Mouse (Mus musculus): ENCODE data around the gene Nr2c2ap.

Nr2c2ap gene

GRCm38 (mm10) chr8:70131166-70131883, at the start of gene Nr2c2ap:
Gene Nr2c2ap, plus strand, starts transcription at chr8:70131333.
- in situ Hi-C loops (cut with MboI; ENCODE audit: low pct_unique_long_range_greater_than_20kb in 1 of 2, low sequenced_read_pairs in 2 of 2, unreplicated experiment in 1 of 2) = no loop called here

GRCm38 (mm10) chr8:70081976-70082375, 49.2 kb upstream of the Nr2c2ap start:
- in situ Hi-C loops (cut with MboI; ENCODE audit: low pct_unique_long_range_greater_than_20kb in 1 of 2, low sequenced_read_pairs in 2 of 2, unreplicated experiment in 1 of 2) = no loop called here

GRCm38 (mm10) chr8:70083285-70083684, 47.8 kb upstream of the Nr2c2ap start, which contains the start of gene Hapln4:
Gene Hapln4, plus strand, starts transcription at chr8:70083457.
- in situ Hi-C loops (cut with MboI; ENCODE audit: low pct_unique_long_range_greater_than_20kb in 1 of 2, low sequenced_read_pairs in 2 of 2, unreplicated experiment in 1 of 2) = no loop called here

DNA sequence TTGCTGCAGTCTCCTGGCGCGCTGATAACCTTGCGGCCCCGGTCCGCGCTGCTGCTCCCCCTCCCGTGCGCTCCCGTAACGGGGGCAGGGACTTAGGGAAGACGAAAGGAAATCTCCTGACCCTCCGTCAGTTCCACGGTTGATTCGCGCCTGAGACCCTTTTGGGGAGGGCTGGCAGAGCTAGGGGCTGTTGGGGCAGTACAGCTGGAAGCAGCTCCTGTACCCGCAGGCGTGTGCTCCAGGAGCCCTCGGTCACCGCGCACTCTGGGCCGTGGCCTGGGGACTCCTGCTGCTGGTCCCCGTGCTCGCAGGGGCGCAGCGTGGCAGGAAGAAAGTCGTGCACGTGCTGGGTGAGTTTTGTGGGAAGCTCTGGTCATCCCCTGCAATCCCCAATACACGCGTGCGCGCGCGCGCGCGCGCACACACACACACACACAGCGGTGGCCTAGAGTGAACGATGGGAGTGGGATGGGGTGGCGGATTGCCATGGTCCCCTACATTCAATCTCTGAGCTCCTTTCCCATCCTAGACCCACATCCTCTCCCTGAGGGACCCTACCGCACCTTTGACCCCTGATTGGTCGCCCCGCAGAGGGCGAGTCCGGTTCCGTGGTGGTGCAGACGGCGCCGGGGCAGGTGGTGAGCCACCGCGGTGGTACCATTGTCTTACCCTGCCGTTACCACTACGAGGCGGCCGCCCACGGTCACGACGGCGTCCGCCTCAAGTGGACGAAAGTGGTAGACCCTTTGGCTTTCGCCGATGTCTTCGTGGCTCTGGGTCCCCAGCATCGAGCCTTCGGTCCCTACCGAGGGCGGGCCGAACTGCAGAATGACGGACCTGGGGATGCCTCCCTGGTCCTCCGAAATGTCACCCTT, 46.7 kb upstream of the Nr2c2ap start:
- in situ Hi-C loops (cut with MboI; ENCODE audit: low pct_unique_long_range_greater_than_20kb in 1 of 2, low sequenced_read_pairs in 2 of 2, unreplicated experiment in 1 of 2) = no loop called here

GRCm38 (mm10) chr8:70086151-70086550, 45.0 kb upstream of the Nr2c2ap start:
- in situ Hi-C loops (cut with MboI; ENCODE audit: low pct_unique_long_range_greater_than_20kb in 1 of 2, low sequenced_read_pairs in 2 of 2, unreplicated experiment in 1 of 2) = no loop called here

GRCm38 (mm10) chr8:70087237-70087636, 43.9 kb upstream of the Nr2c2ap start:
- in situ Hi-C loops (cut with MboI; ENCODE audit: low pct_unique_long_range_greater_than_20kb in 1 of 2, low sequenced_read_pairs in 2 of 2, unreplicated experiment in 1 of 2) = no loop called here

DNA sequence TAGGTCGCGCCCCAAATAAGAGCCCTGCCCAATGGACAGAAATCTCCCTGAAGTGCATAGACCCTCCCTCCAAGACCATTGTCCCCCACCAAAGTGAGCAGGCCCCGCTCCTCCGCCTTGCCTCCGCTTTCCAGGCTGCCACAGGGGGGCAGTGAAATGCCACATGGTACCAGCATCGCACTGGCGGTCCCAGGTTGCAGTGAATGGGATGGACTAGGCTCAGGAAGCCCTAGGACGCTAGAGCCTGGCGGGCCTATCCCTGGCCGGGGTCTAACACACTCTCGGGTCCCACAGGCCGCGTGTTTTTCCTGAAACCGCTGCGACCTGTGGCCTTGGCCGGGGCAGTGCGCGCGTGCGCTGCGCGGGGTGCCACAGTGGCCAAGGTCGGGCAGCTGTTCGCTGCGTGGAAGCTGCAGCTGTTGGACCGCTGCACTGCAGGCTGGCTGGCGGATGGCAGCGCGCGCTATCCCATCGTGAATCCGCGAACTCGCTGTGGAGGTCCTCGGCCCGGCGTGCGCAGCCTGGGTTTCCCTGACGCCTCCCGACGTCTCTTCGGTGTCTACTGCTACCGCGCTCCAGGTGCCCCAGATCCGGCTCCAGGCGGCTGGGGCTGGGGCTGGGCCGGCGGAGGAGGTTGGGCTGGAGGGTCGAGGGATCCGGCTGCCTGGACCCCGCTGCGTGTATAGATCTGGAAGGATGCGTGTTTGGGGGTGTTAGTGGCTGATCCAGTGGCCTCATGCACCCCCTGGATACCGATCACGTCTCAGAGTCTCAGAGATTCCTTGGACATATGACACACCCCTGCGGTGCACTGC, 43.1 kb upstream of the Nr2c2ap start:
- in situ Hi-C loops (cut with MboI; ENCODE audit: low pct_unique_long_range_greater_than_20kb in 1 of 2, low sequenced_read_pairs in 2 of 2, unreplicated experiment in 1 of 2) = no loop called here

DNA sequence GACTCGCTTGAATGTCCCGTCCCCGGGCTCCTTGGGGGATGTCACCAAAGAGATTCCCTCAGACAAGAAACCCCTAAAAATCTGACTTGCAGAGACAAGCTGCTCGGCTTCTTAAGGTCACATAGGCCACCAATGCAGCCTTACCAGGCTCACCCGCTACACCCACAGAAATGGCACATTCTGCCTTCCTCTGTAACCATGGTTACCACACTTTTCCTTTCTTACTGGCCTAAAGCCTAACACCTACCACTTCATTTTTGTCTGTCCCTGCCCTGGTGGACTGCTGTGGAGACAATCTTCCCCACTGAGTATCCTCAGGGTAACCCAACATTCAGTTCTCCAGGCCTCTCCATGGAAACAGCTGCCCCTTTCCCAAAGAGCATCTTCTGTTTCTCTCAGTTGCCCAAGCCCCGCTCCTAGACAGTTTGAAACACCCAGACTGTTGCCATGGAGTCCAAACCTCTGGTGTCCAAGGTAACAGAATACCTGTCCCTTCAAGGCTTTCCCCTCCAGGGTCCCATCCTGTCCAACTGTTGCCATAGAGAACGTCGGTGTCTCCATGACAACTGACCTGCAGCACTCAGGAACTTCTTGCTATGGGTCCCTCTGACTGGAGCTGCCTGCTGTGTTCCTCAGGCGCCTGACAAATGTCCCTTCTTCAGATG, 41.7 kb upstream of the Nr2c2ap start:
- in situ Hi-C loops (cut with MboI; ENCODE audit: low pct_unique_long_range_greater_than_20kb in 1 of 2, low sequenced_read_pairs in 2 of 2, unreplicated experiment in 1 of 2) = no loop called here

- in situ Hi-C loops (cut with MboI; ENCODE audit: low pct_unique_long_range_greater_than_20kb in 1 of 2, low sequenced_read_pairs in 2 of 2, unreplicated experiment in 1 of 2) = no loop called here
Measured at GRCm38 (mm10) chr8:70092786-70093185, 38.3 kb upstream of the Nr2c2ap start.

DNA sequence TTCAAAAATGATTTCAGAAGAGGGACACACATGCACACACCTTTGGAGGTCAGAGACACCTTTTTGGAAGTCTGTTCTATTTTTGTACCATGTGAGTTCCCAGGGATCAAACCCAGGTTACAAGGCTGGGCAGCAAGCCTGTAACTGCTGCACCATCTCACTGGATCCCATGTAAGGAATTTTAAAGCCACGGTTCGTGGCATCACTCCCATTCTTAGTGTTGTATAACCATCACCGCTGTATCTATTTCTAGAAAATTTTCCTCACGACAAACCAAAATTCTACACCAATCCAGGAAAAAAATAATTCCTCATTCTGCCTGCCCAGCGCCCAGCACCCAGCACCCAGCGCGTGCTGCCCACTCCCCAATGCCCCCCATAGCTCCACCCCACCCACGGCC, 31.9 kb upstream of the Nr2c2ap start:
- in situ Hi-C loops (cut with MboI; ENCODE audit: low pct_unique_long_range_greater_than_20kb in 1 of 2, low sequenced_read_pairs in 2 of 2, unreplicated experiment in 1 of 2) = no loop called here

DNA sequence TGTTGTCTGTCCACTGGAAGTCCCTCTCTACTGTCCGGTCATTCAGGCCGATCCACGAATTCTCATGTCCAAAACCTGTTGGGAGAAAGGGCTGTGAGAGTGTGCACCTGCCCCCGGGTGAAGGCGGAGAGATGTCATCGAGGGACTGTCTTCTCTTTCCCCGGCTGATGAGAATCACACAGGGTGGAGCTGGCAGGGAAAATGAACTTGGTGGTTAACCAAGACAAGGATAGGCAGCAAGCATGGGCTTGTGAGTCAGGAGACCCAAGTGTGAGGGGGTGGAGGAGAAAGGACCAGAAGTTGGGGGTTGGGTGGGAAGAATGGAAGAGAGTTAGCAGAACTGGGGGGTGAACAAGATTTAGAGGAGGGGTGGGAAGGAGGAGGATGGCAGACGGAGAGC, 30.9 kb upstream of the Nr2c2ap start:
- in situ Hi-C loops (cut with MboI; ENCODE audit: low pct_unique_long_range_greater_than_20kb in 1 of 2, low sequenced_read_pairs in 2 of 2, unreplicated experiment in 1 of 2) = no loop called here

DNA sequence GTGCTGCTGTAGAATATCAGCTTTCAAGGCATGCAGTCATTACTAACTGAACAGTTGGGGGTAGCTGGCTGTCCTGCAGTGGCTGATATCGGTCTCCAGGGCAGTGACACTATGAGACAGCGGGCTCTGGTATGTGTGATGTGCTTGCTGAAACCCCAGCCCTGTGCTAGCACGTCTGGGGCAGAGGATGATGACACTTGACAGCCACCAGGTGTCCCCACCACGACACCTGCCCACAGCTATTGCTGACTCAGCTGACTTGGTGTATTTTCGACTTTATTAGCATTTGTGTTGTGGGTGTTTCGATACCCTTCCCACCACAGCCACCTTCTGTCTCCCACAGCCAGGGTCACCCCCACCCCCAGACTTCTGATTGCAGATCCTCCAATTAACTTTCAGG, 26.6 kb upstream of the Nr2c2ap start:
- in situ Hi-C loops (cut with MboI; ENCODE audit: low pct_unique_long_range_greater_than_20kb in 1 of 2, low sequenced_read_pairs in 2 of 2, unreplicated experiment in 1 of 2) = no loop called here

DNA sequence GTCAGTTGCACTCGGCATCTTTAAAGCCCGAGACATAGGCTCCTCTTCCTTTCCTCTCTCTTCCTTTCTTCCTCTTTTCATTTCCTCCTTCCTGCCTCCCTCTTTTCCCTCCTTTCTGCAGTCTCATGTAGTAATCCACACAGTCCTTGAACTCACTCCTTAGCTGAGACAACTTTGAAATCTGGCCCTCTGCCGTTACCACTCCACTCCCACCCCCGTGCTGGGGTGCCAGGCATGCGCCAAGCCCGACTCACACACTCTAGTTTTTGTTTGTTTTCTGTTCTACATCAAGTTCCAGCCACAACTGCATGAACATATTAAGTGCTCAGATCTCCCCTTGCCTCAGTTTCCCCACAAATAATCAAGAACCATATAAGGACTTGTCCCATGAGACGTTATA, 26.2 kb upstream of the Nr2c2ap start:
- in situ Hi-C loops (cut with MboI; ENCODE audit: low pct_unique_long_range_greater_than_20kb in 1 of 2, low sequenced_read_pairs in 2 of 2, unreplicated experiment in 1 of 2) = loop anchor here in 1 of 2 experiments (5.0 kb wide), 1 partner anchor 57 kb away; no protein-coding TSS in a partner anchor

GRCm38 (mm10) chr8:70110451-70110850, 20.7 kb upstream of the Nr2c2ap start:
- in situ Hi-C loops (cut with MboI; ENCODE audit: low pct_unique_long_range_greater_than_20kb in 1 of 2, low sequenced_read_pairs in 2 of 2, unreplicated experiment in 1 of 2) = no loop called here

DNA sequence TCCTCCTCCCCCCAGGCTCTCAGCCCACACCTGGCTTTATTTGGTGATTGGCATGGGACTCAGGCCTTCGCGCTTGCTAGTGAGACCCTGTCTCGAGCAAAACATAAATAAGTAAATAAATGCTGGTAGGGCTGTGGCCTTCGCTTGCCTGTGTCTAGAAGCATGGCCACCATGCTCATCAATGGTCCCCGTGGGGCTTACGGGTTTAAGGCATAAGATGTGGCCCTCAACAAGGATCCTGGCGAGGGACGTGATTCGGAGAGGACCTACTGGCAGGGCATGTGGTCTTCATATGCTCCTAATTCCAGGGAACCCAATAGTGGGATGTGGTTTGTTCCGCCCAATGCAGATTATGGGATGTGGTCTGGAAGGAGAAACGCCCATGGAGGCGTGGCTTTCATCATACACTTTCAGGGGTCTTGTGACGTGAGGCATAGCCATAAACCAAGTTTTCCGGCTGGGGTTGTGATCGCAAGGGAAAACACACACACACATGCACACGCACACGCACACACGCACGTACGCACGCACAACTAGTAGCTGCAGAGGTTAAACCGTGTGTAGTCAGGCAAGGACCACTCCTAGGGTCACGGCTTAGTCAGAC, 19.8 kb upstream of the Nr2c2ap start:
- in situ Hi-C loops (cut with MboI; ENCODE audit: low pct_unique_long_range_greater_than_20kb in 1 of 2, low sequenced_read_pairs in 2 of 2, unreplicated experiment in 1 of 2) = no loop called here

GRCm38 (mm10) chr8:70112401-70113016, 18.6 kb upstream of the Nr2c2ap start:
- in situ Hi-C loops (cut with MboI; ENCODE audit: low pct_unique_long_range_greater_than_20kb in 1 of 2, low sequenced_read_pairs in 2 of 2, unreplicated experiment in 1 of 2) = no loop called here

DNA sequence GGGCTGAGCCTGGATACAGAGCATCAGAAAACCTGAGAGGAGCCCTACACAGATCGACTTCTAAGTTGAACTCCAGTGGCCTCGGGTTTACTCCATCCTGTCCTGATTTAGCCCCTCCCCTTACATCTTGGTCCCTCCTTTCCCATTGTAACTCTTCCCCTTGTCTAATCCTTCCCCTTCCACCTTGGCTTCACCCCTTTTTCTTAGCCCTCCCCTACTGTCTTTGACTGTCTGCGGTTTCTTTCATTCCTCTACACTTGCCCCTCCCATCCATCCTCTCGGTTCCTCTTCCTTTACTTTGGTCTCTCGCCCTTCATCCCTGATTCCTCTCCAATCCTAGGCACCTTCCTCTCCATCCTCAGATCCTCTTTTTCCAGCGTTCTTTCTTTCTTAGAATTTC, 16.6 kb upstream of the Nr2c2ap start:
- in situ Hi-C loops (cut with MboI; ENCODE audit: low pct_unique_long_range_greater_than_20kb in 1 of 2, low sequenced_read_pairs in 2 of 2, unreplicated experiment in 1 of 2) = no loop called here

DNA sequence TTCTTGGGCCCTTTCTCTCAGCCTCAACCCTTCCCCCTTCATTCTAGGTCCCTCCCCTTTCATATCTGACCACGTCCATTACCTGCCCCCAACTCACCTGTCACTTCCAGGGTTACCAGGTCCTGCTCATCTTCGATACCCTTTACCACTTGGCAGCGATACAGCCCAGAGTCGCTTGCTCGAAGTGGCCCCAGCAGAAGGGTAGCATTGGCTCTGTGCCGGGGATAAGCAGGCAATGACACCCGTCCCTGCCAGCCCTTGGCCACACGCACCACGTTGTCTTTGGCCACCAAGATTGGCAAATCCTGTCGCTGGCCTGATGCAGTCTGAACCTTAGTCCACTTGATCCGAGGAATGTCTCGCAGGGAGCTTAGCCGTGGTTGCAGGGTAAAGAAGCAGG, 16.2 kb upstream of the Nr2c2ap start:
- in situ Hi-C loops (cut with MboI; ENCODE audit: low pct_unique_long_range_greater_than_20kb in 1 of 2, low sequenced_read_pairs in 2 of 2, unreplicated experiment in 1 of 2) = no loop called here

Measured in mouse embryonic stem cell (cell line).